Mouse (Mus musculus) midbrain, embryonic 11.5 days (tissue): Measurements from ENCODE around the gene Gm13279. TPM values are rescaled to one million over a fixed set of nuclear protein-coding genes. Genes with fewer than 3 reads are reported as not detected.
A peak's percentile ranks its signal among the peaks of the same experiment; 100 is the strongest.
"Not testable (repeated sequence)": the region's sequence is repeated elsewhere in the genome, so short reads cannot be mapped to it uniquely, and the experiment has no call there.

Experiments used
- ATAC-seq: fragments of 200-750 bp; cut with Nextera tagmentation; 2 replicates; pipeline ENCODE4 v1.8.0; 2017; ENCODE audit warnings: moderate TSS enrichment, moderate library complexity; ENCODE audit not compliant: low FRiP score
- DNase-seq: peaks from one replicate; pipeline ENCODE4 v3.0.0; 2015; ENCODE audit warnings: low spot score; ENCODE audit errors: missing footprints
- H3K27ac ChIP-seq: fragments of 300-500 bp; sonication (generic); 2 replicates; pipeline ENCODE4 v1.5.1; 2014; ENCODE audit warnings: low read depth, low read length
- H3K27me3 ChIP-seq: fragments of 300-500 bp; sonication (generic); 2 replicates; pipeline ENCODE4 v1.6.1; 2014; ENCODE audit warnings: mild to moderate bottlenecking, low read length, moderate library complexity, mixed read lengths; ENCODE audit not compliant: control insufficient read depth, insufficient read depth
- H3K36me3 ChIP-seq: fragments of 300-500 bp; sonication (generic); 2 replicates; pipeline ENCODE4 v1.6.1; 2014; ENCODE audit warnings: mild to moderate bottlenecking, low read length, moderate library complexity, mixed read lengths; ENCODE audit not compliant: control insufficient read depth, insufficient read depth
- H3K4me1 ChIP-seq: fragments of 300-500 bp; sonication (generic); 2 replicates; pipeline ENCODE4 v1.6.1; 2014; ENCODE audit warnings: low read length; ENCODE audit not compliant: control insufficient read depth, insufficient read depth
- H3K4me2 ChIP-seq: fragments of 300-500 bp; sonication (generic); 2 replicates; pipeline ENCODE4 v1.6.1; 2014; ENCODE audit warnings: mild to moderate bottlenecking, moderate library complexity
- H3K4me3 ChIP-seq: fragments of 300-500 bp; sonication (generic); 2 replicates; pipeline ENCODE4 v1.5.1; 2014; ENCODE audit warnings: low read depth, low read length
- H3K9ac ChIP-seq: fragments of 300-500 bp; sonication (generic); 2 replicates; pipeline ENCODE4 v1.6.1; 2014; ENCODE audit warnings: low read length
- H3K9me3 ChIP-seq: fragments of 300-500 bp; sonication (generic); 2 replicates; pipeline ENCODE4 v1.6.1; 2016; ENCODE audit warnings: low read length; ENCODE audit not compliant: control insufficient read depth
- WGBS: fragments of 180-500 bp; shearing (Covaris S2); extraction: QIAGEN DNeasy Blood & Tissue Kit; methylation state at CpG from one replicate; pipeline ENCODE4 v1.1.7; 2014; 5-methylcytosine and 5-hydroxymethylcytosine counted together
- polyA plus RNA-seq: library from polyadenylated mRNA; unstranded; fragments of >200 nt; fragmentation: Nextera tagmentation; extraction: Ambion mirVana; gene quantifications from 2 replicates; pipeline ENCODE4 v1.2.1, GENCODE M21; 2014

The Gm13279 gene
- polyA plus RNA-seq, 1 experiment from 2014 or later = not detected

DNA sequence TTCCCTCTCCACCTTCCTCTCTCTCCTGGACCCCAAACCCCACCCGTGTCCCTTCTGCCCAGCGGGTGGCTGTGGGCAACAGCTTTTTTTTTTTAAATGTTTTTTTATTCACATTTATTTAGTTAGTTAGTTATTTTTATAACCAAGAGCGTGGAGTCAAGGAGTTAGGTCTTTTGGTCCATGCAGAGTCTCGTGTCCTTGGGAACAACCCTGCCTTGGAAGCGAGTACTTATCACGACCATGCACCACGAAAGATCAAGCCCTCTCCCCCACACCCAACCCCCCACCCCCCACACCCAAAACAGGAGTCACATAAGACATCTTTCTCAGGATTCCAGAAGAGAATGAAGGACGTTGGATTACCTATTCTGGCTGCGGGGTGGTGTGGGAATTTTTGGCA is 34.9 kb upstream of the Gm13279 start:
- not testable (repeated sequence) for H3K4me1 ChIP-seq, H3K4me2 ChIP-seq
- 62% methylated on average over 8 of the region's 9 CpGs for WGBS

DNA sequence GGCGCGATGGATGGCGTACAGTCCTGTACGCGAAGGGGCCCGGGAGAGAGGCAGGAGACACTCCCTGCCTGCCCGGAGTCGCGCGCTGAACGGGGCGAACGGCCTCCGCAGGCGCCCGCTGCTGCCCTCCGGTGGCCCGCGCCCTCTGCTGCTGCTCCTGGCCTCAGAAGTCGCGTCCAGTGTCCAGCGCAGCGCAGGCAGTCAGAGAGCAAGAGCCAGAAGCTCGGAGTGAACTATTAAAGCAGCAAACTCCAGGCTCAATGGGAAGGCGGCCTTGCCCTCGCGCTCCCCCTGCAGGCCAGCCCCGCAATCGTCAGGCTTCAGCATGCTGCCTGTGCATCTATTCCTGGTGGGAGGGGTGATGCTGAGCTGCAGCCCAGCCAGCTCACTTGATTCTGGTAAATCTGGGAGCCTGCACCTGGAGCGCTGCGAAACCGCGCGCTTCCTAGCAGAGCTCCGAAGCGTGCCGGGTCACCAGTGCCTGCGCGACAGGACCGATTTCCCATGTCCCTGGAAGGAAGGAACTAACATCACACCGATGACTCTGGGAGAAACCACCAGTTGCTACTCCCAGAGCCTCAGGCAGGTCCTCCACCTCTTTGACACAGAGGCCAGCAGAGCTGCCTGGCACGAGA is 33.7 kb upstream of the Gm13279 start:
- ATAC-seq, H3K9me3 ChIP-seq, H3K27ac ChIP-seq, H3K9ac ChIP-seq, H3K27me3 ChIP-seq, H3K36me3 ChIP-seq, H3K4me1 ChIP-seq: not testable (repeated sequence)
- 4% methylated on average over 20 of the region's 42 CpGs for WGBS
- H3K4me2 ChIP-seq = peak overlapping the region; percentile 32
- peak overlapping the region; percentile 10; the same call in 1 of the 2 replicates for H3K4me3 ChIP-seq
- DNase-seq = peak; percentile 85

More for the DNA sequence above, 34.9 kb upstream of the Gm13279 start:
- DNase-seq, H3K36me3 ChIP-seq, H3K9ac ChIP-seq, H3K9me3 ChIP-seq, H3K27ac ChIP-seq, H3K27me3 ChIP-seq, H3K4me3 ChIP-seq, ATAC-seq: not testable (repeated sequence)

DNA sequence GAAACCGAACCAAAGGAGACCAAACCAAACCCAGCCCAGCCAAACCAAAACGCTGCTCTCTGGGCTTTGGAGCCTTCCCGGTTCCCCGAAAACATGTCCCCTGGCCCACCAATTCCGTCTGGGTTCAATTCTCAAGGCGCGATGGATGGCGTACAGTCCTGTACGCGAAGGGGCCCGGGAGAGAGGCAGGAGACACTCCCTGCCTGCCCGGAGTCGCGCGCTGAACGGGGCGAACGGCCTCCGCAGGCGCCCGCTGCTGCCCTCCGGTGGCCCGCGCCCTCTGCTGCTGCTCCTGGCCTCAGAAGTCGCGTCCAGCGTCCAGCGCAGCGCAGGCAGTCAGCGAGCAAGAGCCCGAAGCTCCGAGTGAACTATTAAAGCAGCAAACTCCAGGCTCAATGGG is 23.7 kb upstream of the Gm13279 start, which contains the start of gene Gm13290:
TSS of gene Gm13290 (plus strand) at position 301 of the 400 bp plus-strand sequence.
- ATAC-seq, H3K4me1 ChIP-seq, H3K27me3 ChIP-seq, H3K9ac ChIP-seq, DNase-seq, H3K4me3 ChIP-seq, H3K36me3 ChIP-seq, H3K9me3 ChIP-seq, H3K4me2 ChIP-seq, H3K27ac ChIP-seq: not testable (repeated sequence)
- whole genome bisulfite sequencing = no CpG with 5 or more reads among the region's 32 CpGs

DNA sequence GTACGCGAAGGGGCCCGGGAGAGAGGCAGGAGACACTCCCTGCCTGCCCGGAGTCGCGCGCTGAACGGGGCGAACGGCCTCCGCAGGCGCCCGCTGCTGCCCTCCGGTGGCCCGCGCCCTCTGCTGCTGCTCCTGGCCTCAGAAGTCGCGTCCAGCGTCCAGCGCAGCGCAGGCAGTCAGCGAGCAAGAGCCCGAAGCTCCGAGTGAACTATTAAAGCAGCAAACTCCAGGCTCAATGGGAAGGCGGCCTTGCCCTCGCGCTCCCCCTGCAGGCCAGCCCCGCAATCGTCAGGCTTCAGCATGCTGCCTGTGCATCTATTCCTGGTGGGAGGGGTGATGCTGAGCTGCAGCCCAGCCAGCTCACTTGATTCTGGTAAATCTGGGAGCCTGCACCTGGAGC is 20.6 kb upstream of the Gm13279 start, which contains the start of gene Gm13289:
TSS of gene Gm13289 (plus strand) at position 301 of the 400 bp plus-strand sequence.
- not testable (repeated sequence) for H3K36me3 ChIP-seq, DNase-seq, H3K27ac ChIP-seq, H3K4me2 ChIP-seq, H3K9ac ChIP-seq, H3K4me3 ChIP-seq, H3K9me3 ChIP-seq, H3K27me3 ChIP-seq, ATAC-seq, H3K4me1 ChIP-seq
- WGBS = no CpG with 5 or more reads among the region's 29 CpGs

DNA sequence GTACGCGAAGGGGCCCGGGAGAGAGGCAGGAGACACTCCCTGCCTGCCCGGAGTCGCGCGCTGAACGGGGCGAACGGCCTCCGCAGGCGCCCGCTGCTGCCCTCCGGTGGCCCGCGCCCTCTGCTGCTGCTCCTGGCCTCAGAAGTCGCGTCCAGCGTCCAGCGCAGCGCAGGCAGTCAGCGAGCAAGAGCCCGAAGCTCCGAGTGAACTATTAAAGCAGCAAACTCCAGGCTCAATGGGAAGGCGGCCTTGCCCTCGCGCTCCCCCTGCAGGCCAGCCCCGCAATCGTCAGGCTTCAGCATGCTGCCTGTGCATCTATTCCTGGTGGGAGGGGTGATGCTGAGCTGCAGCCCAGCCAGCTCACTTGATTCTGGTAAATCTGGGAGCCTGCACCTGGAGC is 17.6 kb upstream of the Gm13279 start, which contains the start of gene Gm13272:
TSS of gene Gm13272 (plus strand) at position 301 of the 400 bp plus-strand sequence.
- ATAC-seq, H3K27ac ChIP-seq, H3K27me3 ChIP-seq, H3K9ac ChIP-seq, DNase-seq, H3K36me3 ChIP-seq, H3K4me1 ChIP-seq, H3K4me3 ChIP-seq, H3K9me3 ChIP-seq, H3K4me2 ChIP-seq: not testable (repeated sequence)
- WGBS = no CpG with 5 or more reads among the region's 29 CpGs

DNA sequence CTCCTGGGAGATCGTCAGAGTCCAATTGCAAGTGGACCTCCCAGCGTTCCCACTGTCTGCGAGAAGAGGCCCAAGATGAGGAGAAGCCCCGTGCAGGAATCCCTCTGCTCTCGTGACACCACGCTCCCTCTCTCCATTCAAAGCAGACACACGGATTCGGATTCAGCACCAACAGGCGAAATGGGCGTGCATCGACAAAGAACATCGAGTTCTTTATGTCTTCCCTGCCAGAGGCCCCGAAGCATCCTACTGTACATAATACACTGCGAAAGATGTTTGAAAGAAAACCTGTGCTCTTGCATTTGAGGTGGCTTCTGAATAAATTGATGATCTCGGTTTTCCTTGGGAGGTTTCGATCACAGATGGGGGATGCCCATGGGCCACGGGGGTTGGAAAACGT is 16.9 kb upstream of the Gm13279 start:
- ATAC-seq = not testable (repeated sequence)

DNA sequence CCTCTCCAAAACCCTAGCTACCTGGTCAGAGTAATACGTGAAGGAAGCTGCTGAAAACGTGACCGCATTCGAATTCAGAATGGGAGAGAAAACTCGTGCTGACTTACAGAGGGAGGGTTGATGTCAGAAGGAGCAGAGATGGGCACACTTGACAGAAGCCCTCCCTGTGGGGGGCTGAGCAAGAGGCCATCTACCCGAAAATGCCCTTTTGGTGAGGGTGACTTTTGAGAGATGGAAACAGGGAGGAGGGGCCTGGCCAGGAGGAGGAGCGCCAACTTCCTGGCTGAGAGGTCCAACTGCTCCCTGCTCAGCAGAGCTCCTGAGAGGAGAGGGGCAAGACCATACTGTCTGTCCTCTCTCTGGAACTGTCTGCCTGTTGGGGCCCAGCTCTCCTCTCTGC is 15.4 kb upstream of the Gm13279 start, which contains the start of gene Ifnz:
TSS of gene Ifnz (plus strand) at position 301 of the 400 bp plus-strand sequence.
- H3K4me3 ChIP-seq, H3K9ac ChIP-seq, H3K36me3 ChIP-seq, H3K27ac ChIP-seq, H3K27me3 ChIP-seq, DNase-seq, H3K4me1 ChIP-seq, H3K9me3 ChIP-seq, ATAC-seq: not testable (repeated sequence)
- WGBS = 19% methylated on average over 3 of the region's 7 CpGs
- H3K4me2 ChIP-seq = peak within 1 kb of the TSS; percentile 23; the same call in 1 of the 2 replicates

More for the DNA sequence above, 16.9 kb upstream of the Gm13279 start:
- 46% methylated on average over 14 of the region's 18 CpGs for WGBS
- not testable (repeated sequence) for H3K27ac ChIP-seq, H3K4me2 ChIP-seq, H3K27me3 ChIP-seq, H3K9ac ChIP-seq, H3K9me3 ChIP-seq, H3K36me3 ChIP-seq, H3K4me1 ChIP-seq, H3K4me3 ChIP-seq
- peak; percentile 4 for DNase-seq

DNA sequence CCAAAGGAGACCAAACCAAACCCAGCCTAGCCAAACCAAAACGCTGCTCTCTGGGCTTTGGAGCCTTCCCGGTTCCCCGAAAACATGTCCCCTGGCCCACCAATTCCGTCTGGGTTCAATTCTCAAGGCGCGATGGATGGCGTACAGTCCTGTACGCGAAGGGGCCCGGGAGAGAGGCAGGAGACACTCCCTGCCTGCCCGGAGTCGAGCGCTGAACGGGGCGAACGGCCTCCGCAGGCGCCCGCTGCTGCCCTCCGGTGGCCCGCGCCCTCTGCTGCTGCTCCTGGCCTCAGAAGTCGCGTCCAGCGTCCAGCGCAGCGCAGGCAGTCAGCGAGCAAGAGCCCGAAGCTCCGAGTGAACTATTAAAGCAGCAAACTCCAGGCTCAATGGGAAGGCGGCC is 14.9 kb upstream of the Gm13279 start:
- H3K4me3 ChIP-seq, H3K4me1 ChIP-seq, H3K27ac ChIP-seq, DNase-seq, H3K9ac ChIP-seq, H3K27me3 ChIP-seq, ATAC-seq, H3K9me3 ChIP-seq, H3K36me3 ChIP-seq: not testable (repeated sequence)
- peak overlapping the region; percentile 23; the same call in 1 of the 2 replicates for H3K4me2 ChIP-seq
- 3% methylated on average over 7 of the region's 31 CpGs for WGBS

DNA sequence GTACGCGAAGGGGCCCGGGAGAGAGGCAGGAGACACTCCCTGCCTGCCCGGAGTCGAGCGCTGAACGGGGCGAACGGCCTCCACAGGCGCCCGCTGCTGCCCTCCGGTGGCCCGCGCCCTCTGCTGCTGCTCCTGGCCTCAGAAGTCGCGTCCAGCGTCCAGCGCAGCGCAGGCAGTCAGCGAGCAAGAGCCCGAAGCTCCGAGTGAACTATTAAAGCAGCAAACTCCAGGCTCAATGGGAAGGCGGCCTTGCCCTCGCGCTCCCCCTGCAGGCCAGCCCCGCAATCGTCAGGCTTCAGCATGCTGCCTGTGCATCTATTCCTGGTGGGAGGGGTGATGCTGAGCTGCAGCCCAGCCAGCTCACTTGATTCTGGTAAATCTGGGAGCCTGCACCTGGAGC is 11.8 kb upstream of the Gm13279 start, which contains the start of gene Gm13276:
TSS of gene Gm13276 (plus strand) at position 301 of the 400 bp plus-strand sequence.
- not testable (repeated sequence) for H3K4me2 ChIP-seq, H3K4me3 ChIP-seq, H3K27me3 ChIP-seq, DNase-seq, H3K9ac ChIP-seq, ATAC-seq, H3K27ac ChIP-seq, H3K9me3 ChIP-seq, H3K36me3 ChIP-seq, H3K4me1 ChIP-seq
- WGBS = no CpG with 5 or more reads among the region's 27 CpGs
